In the genomic region with DNA sequence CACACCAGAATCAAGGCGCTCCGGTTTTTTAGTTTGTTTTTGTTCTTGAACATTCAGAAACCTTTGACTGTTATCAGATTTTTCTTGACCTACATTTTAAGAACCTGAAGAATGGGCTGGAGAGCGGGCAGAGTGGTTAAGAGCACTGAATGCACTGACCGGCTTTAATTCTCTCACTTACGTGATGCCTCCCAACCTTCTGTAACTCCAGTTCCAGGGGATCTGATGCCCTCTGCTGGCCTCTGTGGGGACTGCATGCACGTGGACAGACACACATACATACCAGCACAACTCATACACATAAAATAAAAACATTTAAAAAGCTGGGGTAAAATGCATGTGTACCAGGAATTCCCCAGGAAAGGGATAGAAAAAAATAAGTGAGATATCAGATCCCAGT, we compare ENCODE assay signal across 8 mouse cellular contexts. TPM values are rescaled to one million over a fixed set of nuclear protein-coding genes. Genes with fewer than 3 reads are reported as not detected.
DNase-seq lines count a peak whose midpoint lies in the region; ATAC-seq and TF ChIP-seq lines count a peak whose summit lies in the region.

No protein-coding gene starts in this region.

- no peak for ATAC-seq in liver, embryonic 12.5 days

- peak; percentile 48; the same call in 1 of the 2 replicates for TF ChIP-seq CTCF in cerebellum, adult 2 months (IDR thresholded peaks at IDR 0.05; ENCODE audit: borderline replicate concordance, insufficient read depth, low read depth, low read length)

- no peak overlapping the region for H3K27ac ChIP-seq in cerebellum, adult 2 months (ENCODE audit: insufficient read depth, low read length)
- H3K27ac ChIP-seq in liver, embryonic 12.5 days, result no peak overlapping the region

- no peaks in the 10 kb centered on the region for H3K27me3 ChIP-seq in cerebellum, adult 2 months (ENCODE audit: control insufficient read depth, insufficient read depth, low read length)
- H3K27me3 ChIP-seq in liver, embryonic 12.5 days (replicated peaks), result no peaks in the 10 kb centered on the region

- no peak overlapping the region for H3K4me3 ChIP-seq in cerebellum, adult 2 months (replicated peaks; ENCODE audit: insufficient read depth, low read depth, low read length)
- H3K4me3 ChIP-seq in liver, embryonic 12.5 days, result no peak overlapping the region

- H3K36me3 ChIP-seq in liver, embryonic 12.5 days, result peaks cover 86% of the 10 kb centered on the region

- H3K4me1 ChIP-seq in cerebellum, adult 2 months (ENCODE audit: control insufficient read depth, insufficient read depth, low read length), result no peaks in the 10 kb centered on the region
- H3K4me1 ChIP-seq in liver, embryonic 12.5 days, result no peaks in the 10 kb centered on the region

- no peak overlapping the region for H3K4me2 ChIP-seq in liver, embryonic 12.5 days

- H3K9me3 ChIP-seq in liver, embryonic 12.5 days (replicated peaks), result no peaks in the 10 kb centered on the region

- no peak for TF ChIP-seq POLR2A in cerebellum, adult 2 months (IDR thresholded peaks at IDR 0.05; ENCODE audit: borderline replicate concordance, insufficient read depth, low read length)

- WGBS in cerebellum, adult 2 months, result 89% methylated on average over 6 of the region's 6 CpGs
- 81% methylated on average over 6 of the region's 6 CpGs for WGBS in liver, embryonic 12.5 days (ENCODE audit: insufficient replicate concordance)

- no peak for DNase-seq in cerebellum, adult 2 months
- no peak for DNase-seq in cerebellum, adult 11-12 months
- peak; percentile 77 for DNase-seq in liver
- DNase-seq in adrenal gland, postnatal 4 days (ENCODE audit: low spot score in 2 of 2), result peak; percentile 31 to 49
- peak; percentile 68 to 71 for DNase-seq in kidney, postnatal 4 days
- peak; percentile 56 for DNase-seq in spleen, adult 12 weeks (ENCODE audit: low spot score)
- DNase-seq in frontal cortex, postnatal 36 days (ENCODE audit: low spot score in 2 of 2), result no peak

- H3K9ac ChIP-seq in liver, embryonic 12.5 days, result no peak overlapping the region

RNA-seq across cellular contexts. Expression of gene Sar1b, which starts 22.4 kb away (rescaled TPM):
- polyA plus RNA-seq in cerebellum, adult 2 months (2012; rRNA removed), result 93.3 and 95.1 TPM in 2 replicates
- 84.8 and 88.7 TPM in 2 replicates for polyA plus RNA-seq in liver, embryonic 12.5 days (2016; fragmentation: Nextera tagmentation; extraction: Ambion mirVana)
- total RNA-seq in adrenal gland, postnatal 4 days (2021), result 10 to 100 TPM; 68.7 to 79.2 TPM

RNA-seq across cellular contexts. Expression of gene Sec24a, which starts 22.5 kb away (rescaled TPM):
- polyA plus RNA-seq in cerebellum, adult 2 months (2012; rRNA removed), result 11.0 and 12.3 TPM in 2 replicates
- polyA plus RNA-seq in liver, embryonic 12.5 days (2016; fragmentation: Nextera tagmentation; extraction: Ambion mirVana), result 9.9 and 11.0 TPM in 2 replicates
- total RNA-seq in adrenal gland, postnatal 4 days (2021), result 10 to 100 TPM; 31.8 to 33.1 TPM

Comparison
In these comparisons a context has a peak if more than half of its experiments do, and no peak if none do; other contexts are left out.
1. DNase-seq: peak in liver (single experiment), adrenal gland, postnatal 4 days (2 of 2), kidney, postnatal 4 days (2 of 2) and spleen, adult 12 weeks (single experiment); none in cerebellum, adult 2 months (0 of 2), cerebellum, adult 11-12 months (single experiment) and frontal cortex, postnatal 36 days (0 of 2).